Mouse (Mus musculus) heart, embryonic 15.5 days (tissue): ENCODE data around the gene Ccdc27. TPM values are rescaled to one million over a fixed set of nuclear protein-coding genes. Genes with fewer than 3 reads are reported as not detected.

Source experiments
- ATAC-seq: fragments of 200-750 bp; cut with Nextera tagmentation; replicated peaks from 2 replicates; pipeline ENCODE4 v1.8.0; 2017; ENCODE audit warnings: low read depth, moderate TSS enrichment; ENCODE audit not compliant: insufficient number of reproducible peaks, insufficient read depth, low FRiP score
- H3K27ac ChIP-seq: fragments of 300-500 bp; sonication (generic); 2 replicates; pipeline ENCODE4 v1.5.1; 2015; ENCODE audit warnings: mild to moderate bottlenecking, inconsistent platforms
- H3K27me3 ChIP-seq: fragments of 300-500 bp; sonication (generic); 2 replicates; pipeline ENCODE4 v1.6.1; 2015; ENCODE audit warnings: inconsistent platforms
- H3K36me3 ChIP-seq: fragments of 300-500 bp; sonication (generic); 2 replicates; pipeline ENCODE4 v1.6.1; 2015; ENCODE audit warnings: mild to moderate bottlenecking, inconsistent platforms
- H3K4me1 ChIP-seq: fragments of 300-500 bp; sonication (generic); replicated peaks from 2 replicates; pipeline ENCODE4 v1.6.1; 2015; ENCODE audit warnings: inconsistent platforms
- H3K4me2 ChIP-seq: fragments of 300-500 bp; sonication (generic); 2 replicates; pipeline ENCODE4 v1.6.1; 2015; ENCODE audit warnings: inconsistent platforms, mild to moderate bottlenecking, moderate library complexity
- H3K4me3 ChIP-seq: fragments of 300-500 bp; sonication (generic); 2 replicates; pipeline ENCODE4 v1.5.1; 2015; ENCODE audit warnings: mild to moderate bottlenecking, inconsistent platforms
- H3K9ac ChIP-seq: fragments of 300-500 bp; sonication (generic); 2 replicates; pipeline ENCODE4 v1.6.1; 2015; ENCODE audit warnings: mild to moderate bottlenecking, inconsistent platforms
- H3K9me3 ChIP-seq: fragments of 300-500 bp; sonication (generic); replicated peaks from 2 replicates; pipeline ENCODE4 v1.6.1; 2016; ENCODE audit warnings: inconsistent platforms
- WGBS: fragments of 180-500 bp; shearing (Covaris S2); methylation state at CpG from one replicate; pipeline ENCODE4 v1.1.7; 2015; ENCODE audit warnings: mixed read lengths; 5-methylcytosine and 5-hydroxymethylcytosine counted together
- polyA plus RNA-seq: library from polyadenylated mRNA; unstranded; fragments of >200 nt; fragmentation: Nextera tagmentation; extraction: Ambion mirVana; gene quantifications from 2 replicates; pipeline ENCODE4 v1.2.1, GENCODE M21; 2015

Gene Ccdc27
- polyA plus RNA-seq, 1 experiment from 2014 or later, result not detected

DNA sequence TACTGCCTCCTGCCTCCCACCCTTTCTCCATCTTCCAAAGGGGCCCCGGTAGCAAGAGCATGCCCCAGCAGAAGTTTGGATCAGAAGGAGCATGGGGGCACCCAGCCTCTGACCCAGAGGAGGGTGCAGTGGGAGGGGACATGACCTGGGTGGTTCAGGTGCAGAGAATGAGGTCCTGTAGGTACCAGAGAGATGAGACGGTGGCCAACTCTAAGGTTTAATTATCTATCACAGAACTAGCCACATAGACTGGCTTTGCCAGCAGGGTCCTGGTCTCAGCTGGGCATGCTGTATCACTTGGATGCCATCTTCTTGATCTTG lies 16.1 kb downstream of the Ccdc27 start:
- peak overlapping the region; percentile 60 for H3K9ac ChIP-seq

DNA sequence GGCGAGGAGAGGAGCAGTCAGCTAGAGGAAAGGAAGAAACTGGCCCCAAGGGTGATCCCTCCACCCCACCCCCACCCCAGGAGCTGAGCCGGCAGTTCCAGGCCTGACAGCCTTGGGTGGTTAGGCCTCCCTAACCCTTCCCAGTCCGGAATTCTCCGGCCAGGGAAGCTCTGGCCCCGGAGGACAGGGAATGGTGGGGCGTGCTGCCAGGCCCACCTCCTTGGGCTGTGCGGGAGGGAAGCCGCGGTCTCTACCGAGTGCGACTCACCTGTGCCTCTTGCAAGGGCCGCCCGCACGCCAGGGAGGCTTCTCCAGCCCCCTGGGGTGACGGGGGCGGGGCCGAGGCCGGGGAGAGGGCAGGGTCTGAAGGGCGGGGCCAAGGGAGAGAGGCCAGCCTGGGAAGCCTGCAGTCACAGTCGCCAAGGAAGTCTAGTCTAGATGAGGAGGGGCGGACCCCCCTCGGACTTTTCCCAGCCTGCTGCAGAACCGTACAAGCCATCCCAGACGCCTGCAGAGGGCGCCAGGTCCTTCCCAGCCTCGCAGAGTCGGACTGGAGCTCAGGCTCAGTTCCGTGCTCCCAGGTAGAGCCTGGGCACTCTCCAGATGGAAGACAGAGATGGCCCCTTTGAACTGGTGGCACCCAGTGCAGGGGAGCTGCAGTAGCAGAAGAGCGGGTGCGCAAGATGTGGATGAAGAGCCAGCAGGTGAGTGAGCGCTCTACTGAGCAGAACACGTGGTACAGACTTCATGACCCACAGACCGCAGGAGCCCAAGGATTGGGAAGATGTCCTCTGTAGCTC lies 16.6 kb downstream of the Ccdc27 start, which contains the start of gene Smim1:
Gene Smim1 (minus strand): TSS at position 590 of the 800 bp plus-strand sequence.
- Histone ChIP-seq H3K27ac (peak within 1 kb of the TSS; percentile 75), H3K4me3 (peak within 1 kb of the TSS; percentile 61), H3K9ac (peak within 1 kb of the TSS; percentile 60), H3K4me2 (peak within 1 kb of the TSS; percentile 92), H3K9me3 (no peaks in the 10 kb centered on the region), H3K36me3 (peaks cover 8% of the 10 kb centered on the region), H3K27me3 (peaks cover 14% of the 10 kb centered on the region; the same call in 1 of the 2 replicates), H3K4me1 (peaks cover 49% of the 10 kb centered on the region)
- WGBS, result 1% methylated on average over 33 of the region's 33 CpGs
- ATAC-seq, result peak; percentile 73

More for the DNA sequence above, 16.1 kb downstream of the Ccdc27 start:
- peak overlapping the region; percentile 61 for H3K4me3 ChIP-seq
- no peak for ATAC-seq
- H3K4me2 ChIP-seq, result peak overlapping the region; percentile 92
- H3K4me1 ChIP-seq, result peaks cover 49% of the 10 kb centered on the region
- H3K36me3 ChIP-seq, result peaks cover 4% of the 10 kb centered on the region
- no peaks in the 10 kb centered on the region for H3K9me3 ChIP-seq
- WGBS, result 27% methylated on average over 2 of the region's 2 CpGs
- peaks cover 14% of the 10 kb centered on the region; the same call in 1 of the 2 replicates for H3K27me3 ChIP-seq
- H3K27ac ChIP-seq, result no peak overlapping the region

DNA sequence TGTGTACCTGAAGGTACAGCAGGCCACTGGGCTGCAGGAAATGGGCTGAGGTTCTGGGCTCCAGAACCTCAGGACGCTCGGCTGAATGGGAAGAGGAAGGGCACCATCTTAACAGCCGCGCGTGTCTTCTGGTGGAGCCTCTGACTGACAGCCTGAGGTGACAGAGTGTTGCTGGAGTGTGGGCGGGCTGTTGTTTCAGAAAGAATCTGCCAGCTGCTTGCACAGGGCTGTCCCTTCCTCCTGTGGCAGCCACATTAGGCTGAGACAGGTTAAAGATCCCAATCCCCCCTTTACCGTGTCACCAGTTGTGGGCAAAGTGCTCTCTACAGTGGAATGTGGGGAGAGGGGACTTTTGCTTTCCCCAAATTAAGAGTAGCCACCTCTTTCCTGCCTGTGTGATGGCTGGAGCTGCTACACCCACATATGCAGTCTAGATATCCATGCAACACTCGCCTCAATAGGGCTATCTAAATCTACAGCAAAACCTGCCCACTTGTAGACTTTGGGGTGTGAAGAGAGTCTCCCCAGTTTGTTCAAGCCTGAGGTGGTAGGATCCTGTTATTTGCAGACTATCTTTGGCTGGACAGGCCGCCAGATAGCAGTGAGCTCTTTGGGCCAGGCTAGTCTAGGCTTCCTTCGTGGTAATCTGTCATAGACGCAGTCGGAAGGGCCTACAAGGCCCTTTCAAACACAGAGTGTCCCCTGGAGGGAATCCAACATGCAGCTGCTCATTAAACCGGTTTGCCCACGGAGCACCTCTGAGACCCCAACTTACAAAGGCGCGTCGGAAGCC lies 17.6 kb downstream of the Ccdc27 start:
- WGBS, result 26% methylated on average over 17 of the region's 17 CpGs

DNA sequence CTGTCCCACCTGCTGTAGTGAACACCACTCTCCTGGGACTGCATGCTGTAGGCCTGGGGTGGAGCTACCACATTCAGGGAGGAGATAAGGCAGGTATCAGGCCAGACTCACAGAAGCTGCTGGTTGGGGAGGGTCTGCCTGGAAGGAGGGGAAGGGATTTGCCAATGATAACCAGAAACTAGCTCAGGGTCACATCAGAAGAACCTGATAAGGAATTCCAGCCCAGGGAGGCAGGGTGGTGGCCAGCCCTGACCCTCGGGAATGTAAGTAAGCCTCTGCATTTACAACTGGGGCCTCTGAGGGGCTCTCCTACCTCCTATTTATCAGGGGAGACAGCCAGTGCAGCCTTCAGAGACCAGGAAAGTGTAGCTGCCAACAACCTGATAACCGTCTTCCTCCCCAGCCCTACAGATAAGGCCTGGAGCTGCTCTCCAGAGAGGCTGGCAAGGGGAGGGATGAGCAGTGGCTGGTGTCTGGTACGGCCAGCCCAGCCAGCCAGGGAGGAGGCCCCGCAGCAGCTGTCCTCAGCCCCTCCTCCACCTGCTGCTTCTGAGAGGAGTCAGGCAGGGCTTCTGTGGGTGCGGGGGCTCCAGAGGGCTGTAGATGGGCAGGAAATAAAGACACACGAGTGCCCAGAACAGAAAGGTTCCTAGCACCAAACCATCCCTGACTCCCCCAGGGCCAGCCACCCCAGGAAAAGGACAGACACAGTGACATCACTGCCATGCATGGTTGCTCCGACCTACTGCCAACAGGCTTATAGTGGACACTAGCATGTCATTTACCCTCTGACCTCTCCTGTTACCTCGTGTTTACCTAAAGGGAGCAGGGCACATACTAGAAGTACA lies 18.5 kb downstream of the Ccdc27 start:
- peak overlapping the region; percentile 61; the same call in 1 of the 2 replicates for H3K4me3 ChIP-seq
- H3K4me2 ChIP-seq, result peak overlapping the region; percentile 92
- WGBS, result 5% methylated on average over 8 of the region's 8 CpGs
- peak overlapping the region; percentile 27; the same call in 1 of the 2 replicates for H3K9ac ChIP-seq
- H3K4me1 ChIP-seq, result peaks cover 49% of the 10 kb centered on the region
- ATAC-seq, result peak; percentile 37
- H3K27me3 ChIP-seq, result peaks cover 14% of the 10 kb centered on the region; the same call in 1 of the 2 replicates
- peak overlapping the region; percentile 75 for H3K27ac ChIP-seq
- peaks cover 26% of the 10 kb centered on the region for H3K36me3 ChIP-seq
- H3K9me3 ChIP-seq, result no peaks in the 10 kb centered on the region

More for the DNA sequence above, 17.6 kb downstream of the Ccdc27 start:
- Histone ChIP-seq H3K27ac (peak overlapping the region; percentile 75), H3K4me3 (peak overlapping the region; percentile 61), H3K4me1 (peaks cover 49% of the 10 kb centered on the region), H3K27me3 (peaks cover 14% of the 10 kb centered on the region; the same call in 1 of the 2 replicates), H3K9ac (peak overlapping the region; percentile 60), H3K36me3 (peaks cover 17% of the 10 kb centered on the region), H3K4me2 (peak overlapping the region; percentile 92), H3K9me3 (no peaks in the 10 kb centered on the region)
- no peak for ATAC-seq

DNA sequence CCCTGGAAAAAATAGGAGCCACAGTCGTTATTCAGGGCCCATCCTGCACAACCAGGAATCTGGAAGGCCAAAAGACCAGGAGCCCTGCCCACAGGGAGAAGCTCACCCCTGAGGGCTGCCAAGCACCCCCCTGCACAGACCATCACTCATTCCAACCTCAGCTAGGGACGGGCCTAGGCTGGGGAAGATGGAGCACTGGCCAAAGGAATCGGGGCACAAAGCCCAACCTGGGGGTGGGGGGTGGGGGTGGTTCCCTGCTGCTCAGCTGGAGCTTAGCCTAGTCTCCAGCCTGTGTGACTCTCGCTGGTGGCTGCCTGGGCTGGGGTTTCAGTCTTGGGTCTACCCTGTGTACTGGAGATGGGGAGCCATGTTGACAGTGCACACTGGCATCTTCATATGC lies 19.6 kb downstream of the Ccdc27 start:
- Histone ChIP-seq H3K27ac (peak overlapping the region; percentile 60; the same call in 1 of the 2 replicates), H3K4me2 (no peak overlapping the region), H3K9me3 (no peaks in the 10 kb centered on the region), H3K9ac (no peak overlapping the region), H3K4me3 (no peak overlapping the region), H3K4me1 (peaks cover 49% of the 10 kb centered on the region), H3K36me3 (peaks cover 37% of the 10 kb centered on the region), H3K27me3 (peaks cover 12% of the 10 kb centered on the region; the same call in 1 of the 2 replicates)
- no peak for ATAC-seq
- WGBS, result 36% methylated on average over 4 of the region's 4 CpGs

DNA sequence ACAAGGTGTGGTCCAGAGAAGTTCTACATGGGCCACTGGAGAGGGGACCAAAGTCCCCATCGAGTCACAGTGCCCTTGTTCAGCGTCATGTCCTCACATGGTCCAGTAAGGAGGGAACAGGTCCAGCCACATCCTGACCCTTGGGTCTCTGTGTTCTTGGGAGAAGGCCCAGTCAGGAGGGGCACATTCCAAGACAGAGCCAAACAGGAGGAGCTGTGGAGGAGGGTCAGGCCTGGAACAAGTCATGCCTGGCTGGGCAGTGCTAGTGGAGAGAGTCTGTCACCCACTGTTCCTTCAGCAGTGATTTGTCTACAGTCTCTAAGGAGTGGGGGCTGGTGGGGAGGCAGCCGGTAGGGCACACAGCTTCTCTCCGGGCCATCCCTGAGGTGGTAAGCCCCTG lies 20.1 kb downstream of the Ccdc27 start:
- Histone ChIP-seq H3K27ac (peak overlapping the region; percentile 60), H3K9me3 (no peaks in the 10 kb centered on the region)
- 68% methylated on average over 4 of the region's 4 CpGs for WGBS

DNA sequence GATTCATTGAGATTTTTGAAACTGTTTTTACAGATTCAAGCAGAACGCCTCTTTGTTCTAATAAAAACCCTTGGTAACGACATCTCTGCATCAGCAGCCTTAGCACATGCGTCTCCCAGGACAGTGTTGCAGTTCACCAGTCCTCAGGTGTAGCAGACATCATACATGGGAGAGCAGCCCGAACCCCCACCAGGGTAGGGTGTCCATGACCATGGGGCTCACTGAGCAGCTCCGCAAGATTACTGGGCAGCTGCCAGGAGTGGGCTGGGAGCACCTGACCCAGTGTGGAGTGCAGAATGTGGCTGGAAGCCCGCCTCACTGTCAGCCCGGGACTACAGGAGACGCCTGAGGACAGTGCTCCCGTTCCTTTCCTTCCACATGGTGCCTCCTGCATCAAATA lies 21.0 kb downstream of the Ccdc27 start:
- Histone ChIP-seq H3K9me3 (no peaks in the 10 kb centered on the region), H3K4me3 (no peak overlapping the region), H3K36me3 (peaks cover 49% of the 10 kb centered on the region), H3K4me2 (no peak overlapping the region), H3K27me3 (0 out of 2 replicates have a peak, but pooled peaks cover 3% of the 10 kb centered on the region), H3K9ac (no peak overlapping the region), H3K4me1 (peaks cover 47% of the 10 kb centered on the region), H3K27ac (no peak overlapping the region)
- no peak for ATAC-seq
- 78% methylated on average over 9 of the region's 9 CpGs for WGBS

More for the DNA sequence above, 20.1 kb downstream of the Ccdc27 start:
- Histone ChIP-seq H3K4me1 (peaks cover 49% of the 10 kb centered on the region), H3K36me3 (peaks cover 40% of the 10 kb centered on the region), H3K4me3 (no peak overlapping the region), H3K9ac (no peak overlapping the region), H3K4me2 (no peak overlapping the region), H3K27me3 (0 out of 2 replicates have a peak, but pooled peaks cover 7% of the 10 kb centered on the region)
- no peak; the same call in 1 of the 2 replicates for ATAC-seq

DNA sequence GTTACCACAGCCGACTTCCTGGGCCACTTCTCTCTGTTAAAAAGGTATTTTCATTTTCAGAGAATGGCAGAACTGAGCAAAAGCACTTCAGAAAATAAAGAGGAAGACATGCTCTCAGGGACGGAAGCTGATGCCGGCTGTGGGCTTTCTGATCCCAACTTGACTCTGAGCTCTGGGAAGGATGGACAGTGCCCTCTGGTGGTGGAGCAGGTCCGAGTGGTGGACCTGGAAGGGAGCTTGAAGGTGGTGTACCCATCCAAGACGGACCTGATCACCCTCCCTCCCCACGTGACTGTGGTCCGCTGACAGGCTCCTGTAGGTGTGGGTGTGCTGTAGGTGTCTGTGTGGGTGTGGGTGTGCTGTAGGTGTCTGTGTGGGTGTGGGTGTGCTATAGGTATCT lies 22.9 kb downstream of the Ccdc27 start:
- Histone ChIP-seq H3K36me3 (peaks cover 59% of the 10 kb centered on the region), H3K4me2 (no peak overlapping the region), H3K9ac (no peak overlapping the region), H3K9me3 (no peaks in the 10 kb centered on the region), H3K4me1 (peaks cover 28% of the 10 kb centered on the region), H3K27me3 (0 out of 2 replicates have a peak, but pooled peaks cover 2% of the 10 kb centered on the region), H3K4me3 (no peak overlapping the region), H3K27ac (no peak overlapping the region)
- no peak for ATAC-seq
- 70% methylated on average over 7 of the region's 7 CpGs for WGBS

DNA sequence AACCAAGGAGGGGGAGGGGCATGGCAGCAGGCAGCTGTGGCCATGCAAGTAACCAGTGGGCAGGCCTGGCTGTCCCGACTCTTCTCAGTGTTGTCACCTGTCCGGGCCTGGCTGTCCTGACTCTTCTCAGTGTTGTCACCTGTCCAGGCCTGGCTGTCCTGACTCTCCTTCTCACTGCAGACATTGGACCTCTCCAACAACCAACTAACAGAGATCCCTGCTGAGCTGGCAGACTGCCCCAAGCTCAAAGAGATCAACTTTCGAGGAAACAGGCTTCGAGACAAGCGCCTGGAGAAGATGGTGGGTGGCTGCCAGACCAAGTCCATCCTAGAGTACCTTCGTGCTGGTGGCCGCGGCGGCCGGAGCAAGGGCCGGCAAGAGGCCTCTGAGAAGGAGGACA lies 27.0 kb downstream of the Ccdc27 start:
- H3K4me1 ChIP-seq, result peaks cover 25% of the 10 kb centered on the region
- WGBS, result 87% methylated on average over 11 of the region's 11 CpGs
- H3K9ac ChIP-seq, result no peak overlapping the region
- peaks cover 47% of the 10 kb centered on the region for H3K36me3 ChIP-seq
- no peak for ATAC-seq
- no peak overlapping the region for H3K27ac ChIP-seq
- no peak overlapping the region for H3K4me3 ChIP-seq
- H3K4me2 ChIP-seq, result no peak overlapping the region
- no peaks in the 10 kb centered on the region for H3K9me3 ChIP-seq
- no peaks in the 10 kb centered on the region for H3K27me3 ChIP-seq

DNA sequence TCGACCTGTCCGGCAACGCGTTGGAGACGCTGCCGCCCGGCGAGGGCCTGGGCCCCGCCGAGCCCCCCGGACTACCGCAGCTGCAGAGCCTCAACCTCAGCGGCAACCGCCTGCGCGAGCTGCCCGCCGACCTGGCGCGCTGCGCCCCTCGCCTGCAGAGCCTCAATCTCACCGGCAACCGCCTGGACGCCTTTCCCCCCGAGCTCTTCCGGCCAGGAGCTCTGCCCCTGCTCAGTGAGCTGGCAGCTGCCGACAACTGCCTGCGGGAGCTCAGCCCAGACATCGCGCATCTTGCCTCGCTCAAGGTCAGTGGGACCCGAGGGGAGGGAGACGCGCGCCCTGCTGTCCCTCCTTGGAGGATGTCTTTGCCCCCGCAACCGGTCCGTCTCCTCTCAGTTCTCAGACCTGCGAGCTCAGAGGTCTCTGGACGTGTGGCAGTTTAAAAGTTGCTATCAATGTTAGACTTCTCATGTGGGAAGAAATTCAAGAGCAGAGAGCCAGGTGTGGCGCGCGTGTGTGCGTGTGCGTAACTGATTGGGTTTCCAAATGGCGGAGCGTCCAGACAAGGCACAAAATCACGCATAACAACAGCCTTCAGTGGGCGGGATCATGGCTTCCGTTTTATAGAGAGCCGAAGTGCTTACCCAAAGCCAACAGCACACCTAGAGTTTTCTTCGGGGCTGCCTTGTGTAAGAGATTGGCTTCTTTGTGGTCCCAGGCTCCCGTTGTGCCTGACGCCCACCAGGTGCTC lies 30.2 kb downstream of the Ccdc27 start:
- peaks cover 18% of the 10 kb centered on the region for H3K36me3 ChIP-seq
- H3K4me2 ChIP-seq, result peak overlapping the region; percentile 96
- ATAC-seq, result no peak
- peaks cover 25% of the 10 kb centered on the region for H3K4me1 ChIP-seq
- peak overlapping the region; percentile 87 for H3K9ac ChIP-seq
- WGBS, result under 1% methylated on average over 50 of the region's 55 CpGs
- no peaks in the 10 kb centered on the region for H3K27me3 ChIP-seq
- no peaks in the 10 kb centered on the region for H3K9me3 ChIP-seq
- H3K4me3 ChIP-seq, result peak overlapping the region; percentile 76
- peak overlapping the region; percentile 57 for H3K27ac ChIP-seq
